Mouse (Mus musculus): ENCODE data around the gene Acap2. TPM values are rescaled to one million over a fixed set of nuclear protein-coding genes. Genes with fewer than 3 reads are reported as not detected.

The Acap2 gene
- total RNA-seq, 2 experiments from 2014 or later, result 111 to 112 TPM

DNA sequence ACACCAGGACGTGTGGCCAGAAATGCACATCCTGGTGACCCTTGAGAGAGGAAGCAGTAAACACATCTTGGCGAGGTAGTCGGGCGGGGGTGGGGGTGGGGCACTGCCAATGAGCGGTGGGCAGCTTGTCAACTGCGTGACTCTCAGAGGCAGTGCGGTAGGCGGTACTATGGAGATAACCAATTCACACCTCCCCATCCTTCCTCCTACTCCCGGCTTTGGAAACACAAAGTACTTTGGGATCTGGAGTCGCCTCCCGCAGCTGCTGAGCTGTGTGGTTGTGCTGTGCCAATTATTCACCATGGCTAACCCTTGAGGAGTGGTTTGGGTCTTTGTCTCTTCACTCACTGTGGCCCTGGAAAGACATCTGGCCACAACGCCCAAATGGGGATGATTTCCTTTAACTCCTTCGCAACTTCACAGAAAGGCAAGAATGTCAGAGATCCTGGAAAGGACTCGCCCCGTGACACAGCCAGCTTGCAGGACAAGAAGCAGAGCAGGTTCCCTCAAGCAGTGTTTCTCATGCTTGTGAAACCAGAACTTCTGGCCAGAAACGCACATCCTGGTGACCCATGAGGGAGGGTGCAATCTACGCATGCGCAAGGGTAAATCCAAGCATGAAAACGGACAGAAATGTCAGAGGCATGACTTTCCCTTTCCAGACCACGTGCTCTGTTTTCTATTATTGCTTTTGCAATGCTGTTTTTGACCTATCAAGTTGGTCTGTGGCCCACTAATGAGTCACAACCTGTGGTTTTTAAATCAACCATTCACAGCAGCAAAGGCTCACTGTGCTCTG lies 32.7 kb upstream of the Acap2 start:
- intact Hi-C loops (cut with DNase I), result loop anchor here (2.0 kb wide), 1 partner anchor 33 kb away; the partner anchor contains the start of gene Acap2
- no peak for TF ChIP-seq CTCF (IDR thresholded peaks at IDR 0.05)
- H3K4me3 ChIP-seq, result peak overlapping the region; percentile 30
- peak; percentile 55 to 64 for DNase-seq (ENCODE audit: extremely low spot score in 1 of 2, low spot score in 2 of 2)
- H3K27ac ChIP-seq, result peak overlapping the region; percentile 85

- no peak for DNase-seq (ENCODE audit: extremely low spot score in 1 of 2, low spot score in 2 of 2)
- H3K4me3 ChIP-seq, result peak overlapping the region; percentile 30; the same call in 1 of the 2 replicates
- peak overlapping the region; percentile 85 for H3K27ac ChIP-seq
- intact Hi-C loops (cut with DNase I), result loop anchor here (2.0 kb wide), 1 partner anchor 32 kb away; the partner anchor contains the start of gene Acap2
- no peak for TF ChIP-seq CTCF (IDR thresholded peaks at IDR 0.05)
Observed at GRCm38 (mm10) chr16:31233167-31233498, 32.1 kb upstream of the Acap2 start.

DNA sequence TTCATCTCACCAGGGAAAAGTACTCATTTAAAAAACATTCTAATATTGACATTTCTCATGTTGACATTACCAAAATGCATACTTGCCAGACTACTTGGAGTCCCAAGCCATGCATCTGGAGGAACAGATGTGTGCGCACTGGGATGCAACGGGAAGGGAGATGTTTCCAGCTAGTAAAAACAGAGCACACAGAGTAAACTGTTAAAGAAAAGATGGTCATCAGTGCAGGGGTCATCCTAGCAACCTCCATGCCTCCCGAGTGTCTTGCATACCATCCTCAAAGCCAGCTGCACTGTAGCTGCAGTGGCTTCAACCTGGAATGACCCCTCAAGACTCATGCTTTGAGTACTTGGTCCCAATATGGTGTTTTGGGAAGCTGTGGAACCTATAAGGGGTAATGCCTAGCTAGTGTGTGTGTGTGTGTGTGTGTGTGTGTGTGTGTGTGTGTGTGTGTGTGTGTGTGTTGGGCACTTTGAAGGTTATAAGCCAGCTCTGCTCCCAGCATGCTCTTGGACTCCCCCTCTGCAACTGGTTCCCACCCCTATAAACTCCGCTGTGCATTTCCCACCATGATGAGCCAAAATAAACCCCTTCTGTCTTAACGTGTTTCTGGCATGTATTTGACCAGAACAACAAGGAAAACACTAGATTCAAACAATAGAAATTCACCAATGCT lies 31.6 kb upstream of the Acap2 start:
- peak in 1 of 2 experiments; percentile 5 for DNase-seq (ENCODE audit: extremely low spot score in 1 of 2, low spot score in 2 of 2)
- H3K27ac ChIP-seq, result peak overlapping the region; percentile 85
- intact Hi-C loops (cut with DNase I), result loop anchor here (2.0 kb wide), 1 partner anchor 32 kb away; the partner anchor contains the start of gene Acap2
- H3K4me3 ChIP-seq, result no peak overlapping the region
- no peak for TF ChIP-seq CTCF (IDR thresholded peaks at IDR 0.05)

- Histone ChIP-seq H3K4me3 (no peak overlapping the region), H3K27ac (no peak overlapping the region)
- no peak for TF ChIP-seq CTCF (IDR thresholded peaks at IDR 0.05)
- DNase-seq (ENCODE audit: extremely low spot score in 1 of 2, low spot score in 2 of 2), result peak in 1 of 2 experiments; percentile 5
- intact Hi-C loops (cut with DNase I), result no loop called here
Observed at GRCm38 (mm10) chr16:31231591-31231990, 30.5 kb upstream of the Acap2 start.

GRCm38 (mm10) chr16:31227746-31228145 lies 26.7 kb upstream of the Acap2 start:
- Histone ChIP-seq H3K27ac (no peak overlapping the region), H3K4me3 (no peak overlapping the region)
- peak in 1 of 2 experiments; percentile 2 for DNase-seq (ENCODE audit: extremely low spot score in 1 of 2, low spot score in 2 of 2)
- intact Hi-C loops (cut with DNase I), result no loop called here
- TF ChIP-seq CTCF (IDR thresholded peaks at IDR 0.05), result no peak

GRCm38 (mm10) chr16:31215271-31215670 lies 14.2 kb upstream of the Acap2 start:
- no peak for TF ChIP-seq CTCF (IDR thresholded peaks at IDR 0.05)
- H3K4me3 ChIP-seq, result no peak overlapping the region
- no peak overlapping the region for H3K27ac ChIP-seq
- no peak for DNase-seq (ENCODE audit: extremely low spot score in 1 of 2, low spot score in 2 of 2)
- intact Hi-C loops (cut with DNase I), result no loop called here

DNA sequence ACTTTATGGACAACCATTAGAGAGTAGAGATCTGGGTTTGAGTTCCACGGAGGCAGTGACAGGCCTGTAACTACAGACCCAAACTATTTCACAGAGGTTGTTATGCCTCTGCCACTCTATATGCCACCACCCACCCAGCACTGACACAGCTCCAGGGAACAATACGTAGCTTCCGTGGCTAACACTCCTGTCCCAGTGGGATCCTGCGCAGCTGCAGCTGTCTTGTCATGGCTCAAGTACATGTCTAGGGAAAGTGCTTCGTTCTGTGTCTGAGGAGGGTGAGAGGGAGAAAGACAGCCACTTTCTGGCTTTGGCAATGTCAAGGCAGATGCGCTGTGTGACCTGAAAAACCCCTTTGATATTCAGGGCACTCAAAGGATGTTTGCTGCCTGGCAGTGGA lies 12.4 kb upstream of the Acap2 start:
- Histone ChIP-seq H3K4me3 (no peak overlapping the region), H3K27ac (no peak overlapping the region)
- intact Hi-C loops (cut with DNase I), result no loop called here
- TF ChIP-seq CTCF (IDR thresholded peaks at IDR 0.05), result no peak
- DNase-seq (ENCODE audit: extremely low spot score in 1 of 2, low spot score in 2 of 2), result peak in 1 of 2 experiments; percentile 3

- no peak for TF ChIP-seq CTCF (IDR thresholded peaks at IDR 0.05)
- DNase-seq (ENCODE audit: extremely low spot score in 1 of 2, low spot score in 2 of 2), result peak; percentile 4 to 5
- intact Hi-C loops (cut with DNase I), result no loop called here
Observed at GRCm38 (mm10) chr16:31211503-31211902, 10.5 kb upstream of the Acap2 start.

GRCm38 (mm10) chr16:31210453-31210852 lies 9.4 kb upstream of the Acap2 start:
- peak; percentile 3 to 6 for DNase-seq (ENCODE audit: extremely low spot score in 1 of 2, low spot score in 2 of 2)
- TF ChIP-seq CTCF (IDR thresholded peaks at IDR 0.05), result no peak
- intact Hi-C loops (cut with DNase I), result no loop called here
- Histone ChIP-seq H3K27ac (no peak overlapping the region), H3K4me3 (no peak overlapping the region)

More at GRCm38 (mm10) chr16:31211503-31211902, 10.5 kb upstream of the Acap2 start:
- no peak overlapping the region for H3K4me3 ChIP-seq
- H3K27ac ChIP-seq, result no peak overlapping the region

DNA sequence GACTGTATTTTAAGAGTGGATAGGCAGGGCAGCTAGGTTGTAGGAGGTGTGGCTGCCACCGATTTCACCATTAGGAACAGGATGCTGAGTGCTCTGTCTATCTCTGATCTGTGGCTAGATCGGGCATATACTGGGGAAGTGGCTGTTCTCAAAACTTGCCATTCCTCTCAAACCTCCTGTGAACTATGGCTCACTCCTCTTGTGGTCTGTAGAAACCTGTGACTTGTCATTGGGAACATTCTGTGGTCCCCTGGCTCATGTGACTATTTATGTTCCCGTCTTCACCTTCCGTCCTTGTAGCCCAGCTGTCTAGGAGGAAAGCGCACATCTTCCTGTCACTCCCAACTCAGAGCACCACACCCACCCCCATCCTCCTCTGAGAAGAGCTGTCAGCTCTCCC lies 8.9 kb upstream of the Acap2 start:
- no peak for TF ChIP-seq CTCF (IDR thresholded peaks at IDR 0.05)
- no peak overlapping the region for H3K4me3 ChIP-seq
- H3K27ac ChIP-seq, result no peak overlapping the region
- intact Hi-C loops (cut with DNase I), result no loop called here
- peak in 1 of 2 experiments; percentile 4 for DNase-seq (ENCODE audit: extremely low spot score in 1 of 2, low spot score in 2 of 2)

DNA sequence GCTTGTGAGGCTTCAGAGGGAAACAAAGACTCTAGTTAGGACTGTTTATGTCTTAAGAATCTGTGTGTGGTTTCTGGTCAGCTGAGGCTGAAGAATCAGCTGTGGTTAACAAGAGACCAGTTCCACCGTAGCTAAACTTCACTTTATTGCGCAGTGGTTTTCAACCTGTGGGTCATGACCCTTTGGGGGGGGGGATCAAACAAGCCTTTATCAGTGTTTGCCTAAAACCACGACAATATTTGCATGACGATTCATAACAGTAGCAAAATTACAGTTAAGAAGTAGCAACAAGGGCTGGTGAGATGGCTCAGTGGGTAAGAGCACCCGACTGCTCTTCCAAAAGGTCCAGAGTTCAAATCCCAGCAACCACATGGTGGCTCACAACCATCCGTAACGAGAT lies 4.7 kb upstream of the Acap2 start:
- peak; percentile 3 to 5 for DNase-seq (ENCODE audit: extremely low spot score in 1 of 2, low spot score in 2 of 2)
- intact Hi-C loops (cut with DNase I), result no loop called here
- no peak overlapping the region for H3K4me3 ChIP-seq
- TF ChIP-seq CTCF (IDR thresholded peaks at IDR 0.05), result no peak
- H3K27ac ChIP-seq, result no peak overlapping the region

- intact Hi-C loops (cut with DNase I), result no loop called here
- no peak for TF ChIP-seq CTCF (IDR thresholded peaks at IDR 0.05)
- Histone ChIP-seq H3K27ac (no peak overlapping the region; the same call in 1 of the 2 replicates), H3K4me3 (no peak overlapping the region)
- peak in 1 of 2 experiments; percentile 2 for DNase-seq (ENCODE audit: extremely low spot score in 1 of 2, low spot score in 2 of 2)
Observed at GRCm38 (mm10) chr16:31205187-31205586, 4.1 kb upstream of the Acap2 start.
